Mouse (Mus musculus) neural tube, embryonic 11.5 days (tissue): Measurements from ENCODE around the gene Timm13. TPM values are rescaled to one million over a fixed set of nuclear protein-coding genes. Genes with fewer than 3 reads are reported as not detected.

ENCODE experiments used
- ATAC-seq: fragments of 200-750 bp; cut with Nextera tagmentation; 2 replicates; pipeline ENCODE4 v1.8.0; 2017; ENCODE audit warnings: moderate number of reproducible peaks, mild to moderate bottlenecking, moderate TSS enrichment, moderate library complexity; ENCODE audit not compliant: insufficient read depth, low FRiP score, low TSS enrichment
- DNase-seq: peaks from one replicate; pipeline ENCODE4 v3.0.0-alpha.2; 2015; ENCODE audit warnings: low spot score
- H3K27ac ChIP-seq: fragments of 300-500 bp; sonication (generic); 2 replicates; pipeline ENCODE4 v1.5.1; 2014; ENCODE audit warnings: low read depth, mild to moderate bottlenecking, low read length
- H3K27me3 ChIP-seq: fragments of 300-500 bp; sonication (generic); 2 replicates; pipeline ENCODE4 v1.6.1; 2014; ENCODE audit warnings: mild to moderate bottlenecking, low read length, mixed read lengths; ENCODE audit not compliant: control insufficient read depth, insufficient read depth
- H3K36me3 ChIP-seq: fragments of 300-500 bp; sonication (generic); 2 replicates; pipeline ENCODE4 v1.6.1; 2014; ENCODE audit warnings: mild to moderate bottlenecking, low read length, moderate library complexity, mixed read lengths; ENCODE audit not compliant: control insufficient read depth, insufficient read depth
- H3K4me1 ChIP-seq: fragments of 300-500 bp; sonication (generic); 2 replicates; pipeline ENCODE4 v1.6.1; 2014; ENCODE audit warnings: low read length, mixed read lengths; ENCODE audit not compliant: control insufficient read depth, insufficient read depth
- H3K4me2 ChIP-seq: fragments of 300-500 bp; sonication (generic); 2 replicates; pipeline ENCODE4 v1.6.1; 2014; ENCODE audit warnings: low read depth, mild to moderate bottlenecking, moderate library complexity
- H3K4me3 ChIP-seq: fragments of 300-500 bp; sonication (generic); 2 replicates; pipeline ENCODE4 v1.5.1; 2014; ENCODE audit warnings: low read depth, low read length
- H3K9ac ChIP-seq: fragments of 300-500 bp; sonication (generic); 2 replicates; pipeline ENCODE4 v1.6.1; 2014; ENCODE audit warnings: mild to moderate bottlenecking, low read length
- H3K9me3 ChIP-seq: fragments of 300-500 bp; sonication (generic); 2 replicates; pipeline ENCODE4 v1.6.1; 2016; ENCODE audit warnings: low read length; ENCODE audit not compliant: control insufficient read depth
- WGBS: fragments of 180-500 bp; shearing (Covaris S2); extraction: QIAGEN DNeasy Blood & Tissue Kit; methylation state at CpG from one replicate; pipeline ENCODE4 v1.1.7; 2014; 5-methylcytosine and 5-hydroxymethylcytosine counted together
- polyA plus RNA-seq: library from polyadenylated mRNA; unstranded; fragments of >200 nt; fragmentation: Nextera tagmentation; extraction: Ambion mirVana; gene quantifications from 2 replicates; pipeline ENCODE4 v1.2.1, GENCODE M21; 2014

Gene Timm13
- polyA plus RNA-seq, 1 experiment from 2014 or later: 312 TPM

DNA sequence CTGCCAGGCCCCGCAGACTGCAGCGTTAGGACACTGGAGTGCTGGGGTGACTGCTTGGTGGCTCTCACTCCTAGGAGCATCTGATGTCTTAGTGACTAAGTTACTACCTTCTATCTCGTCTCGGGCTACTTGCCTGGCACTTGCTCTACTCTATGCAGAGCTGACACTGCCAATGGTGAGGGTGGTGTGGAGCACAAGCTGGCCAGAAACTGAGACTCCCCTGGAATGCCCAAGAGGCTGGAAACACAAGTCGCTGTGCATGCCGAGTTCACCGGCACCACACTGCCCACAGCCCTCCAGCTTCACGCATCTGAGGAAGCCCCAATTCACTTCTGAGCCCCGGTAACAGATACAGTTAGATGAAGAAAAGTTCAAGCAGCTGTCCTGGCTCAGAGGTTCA, 26.7 kb downstream of the Timm13 start:
- ATAC-seq (no peak), DNase-seq (no peak)
- Histone ChIP-seq H3K9ac (no peak overlapping the region), H3K36me3 (no peaks in the 10 kb centered on the region), H3K4me1 (no peaks in the 10 kb centered on the region), H3K4me2 (no peak overlapping the region), H3K27ac (no peak overlapping the region), H3K27me3 (no peaks in the 10 kb centered on the region), H3K9me3 (no peaks in the 10 kb centered on the region), H3K4me3 (no peak overlapping the region)
- WGBS: 76% methylated on average over 9 of the region's 9 CpGs

DNA sequence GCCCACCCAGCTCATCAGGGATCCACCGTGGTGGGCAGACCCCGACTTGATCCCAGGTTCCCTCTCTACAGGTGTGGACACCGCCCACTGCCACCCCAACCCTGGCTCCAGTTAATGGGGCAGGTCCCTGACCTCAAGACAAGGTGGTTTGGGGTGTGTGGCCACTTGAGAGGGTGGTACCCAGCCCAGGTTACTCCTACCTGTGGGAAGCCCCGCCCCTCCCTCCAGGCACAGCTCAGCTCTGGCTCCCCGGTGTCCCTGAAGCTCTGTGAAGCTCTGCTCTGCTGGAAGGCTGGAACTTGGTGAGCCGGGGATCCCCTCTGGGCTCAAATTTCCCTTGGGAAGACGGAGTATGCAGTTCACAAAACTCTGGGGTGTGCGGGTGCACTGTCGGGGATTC, 29.2 kb downstream of the Timm13 start, which contains the start of gene Tmprss9:
Tmprss9 (plus strand) TSS at position 268 of the 400 bp plus-strand sequence.
- H3K27ac ChIP-seq: no peak within 1 kb of the TSS
- no peak within 1 kb of the TSS for H3K4me3 ChIP-seq
- no peak for ATAC-seq
- no peaks in the 10 kb centered on the region for H3K9me3 ChIP-seq
- no peak within 1 kb of the TSS for H3K4me2 ChIP-seq
- H3K36me3 ChIP-seq: no peaks in the 10 kb centered on the region
- H3K27me3 ChIP-seq: no peaks in the 10 kb centered on the region
- 34% methylated on average over 9 of the region's 9 CpGs for WGBS
- no peak for DNase-seq
- no peaks in the 10 kb centered on the region for H3K4me1 ChIP-seq
- H3K9ac ChIP-seq: no peak within 1 kb of the TSS

DNA sequence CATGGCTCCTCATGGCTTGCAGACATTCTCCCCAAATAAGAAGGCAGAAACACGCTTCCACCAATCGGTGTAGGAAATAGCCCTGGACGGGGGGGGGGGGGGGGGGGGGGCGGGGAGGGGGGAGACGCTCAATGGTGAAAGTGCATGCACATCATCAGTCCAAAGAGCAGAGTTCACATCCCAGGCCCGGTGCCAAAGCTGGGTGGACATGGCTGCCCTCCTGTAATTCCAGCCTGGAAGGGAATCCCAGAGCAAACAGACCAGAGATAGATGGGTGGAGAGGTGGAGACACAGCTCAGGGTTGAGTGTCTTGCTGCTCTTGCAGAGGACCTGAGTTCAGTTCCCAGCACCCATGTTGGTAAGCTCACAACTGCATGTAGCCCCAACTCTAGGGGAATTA, 29.8 kb downstream of the Timm13 start:
- H3K4me2 ChIP-seq: no peak overlapping the region
- H3K27me3 ChIP-seq: no peaks in the 10 kb centered on the region
- H3K9me3 ChIP-seq: no peaks in the 10 kb centered on the region
- no peak overlapping the region for H3K4me3 ChIP-seq
- H3K27ac ChIP-seq: no peak overlapping the region
- 83% methylated on average over 2 of the region's 6 CpGs for WGBS
- no peak for DNase-seq
- H3K9ac ChIP-seq: no peak overlapping the region
- ATAC-seq: no peak
- H3K4me1 ChIP-seq: no peaks in the 10 kb centered on the region
- no peaks in the 10 kb centered on the region for H3K36me3 ChIP-seq

DNA sequence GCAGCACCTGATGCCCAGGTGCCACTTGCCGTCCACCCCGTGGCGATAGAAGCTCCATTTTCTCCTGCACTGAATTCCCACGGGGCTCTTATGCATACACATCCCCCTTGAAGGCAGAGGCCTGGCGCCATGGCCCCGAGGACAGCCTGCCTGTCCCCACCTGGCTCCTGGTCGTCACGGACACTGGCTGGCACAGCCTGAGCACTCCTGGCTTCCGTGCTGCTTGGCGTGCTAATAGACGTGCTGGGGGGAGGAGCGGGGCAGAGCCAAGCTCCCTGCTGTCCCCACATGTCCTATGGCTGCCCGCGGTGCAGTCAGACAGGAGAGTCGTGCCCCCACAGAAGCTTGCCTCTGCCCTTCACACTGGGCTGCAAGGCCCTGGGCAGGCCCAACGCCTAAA, 36.3 kb downstream of the Timm13 start:
- DNase-seq (no peak), ATAC-seq (no peak)
- WGBS: 92% methylated on average over 16 of the region's 16 CpGs
- Histone ChIP-seq H3K4me3 (no peak overlapping the region), H3K27ac (no peak overlapping the region), H3K27me3 (no peaks in the 10 kb centered on the region), H3K9me3 (no peaks in the 10 kb centered on the region), H3K4me2 (no peak overlapping the region), H3K4me1 (no peaks in the 10 kb centered on the region), H3K9ac (no peak overlapping the region), H3K36me3 (no peaks in the 10 kb centered on the region; the same call in 1 of the 2 replicates)

DNA sequence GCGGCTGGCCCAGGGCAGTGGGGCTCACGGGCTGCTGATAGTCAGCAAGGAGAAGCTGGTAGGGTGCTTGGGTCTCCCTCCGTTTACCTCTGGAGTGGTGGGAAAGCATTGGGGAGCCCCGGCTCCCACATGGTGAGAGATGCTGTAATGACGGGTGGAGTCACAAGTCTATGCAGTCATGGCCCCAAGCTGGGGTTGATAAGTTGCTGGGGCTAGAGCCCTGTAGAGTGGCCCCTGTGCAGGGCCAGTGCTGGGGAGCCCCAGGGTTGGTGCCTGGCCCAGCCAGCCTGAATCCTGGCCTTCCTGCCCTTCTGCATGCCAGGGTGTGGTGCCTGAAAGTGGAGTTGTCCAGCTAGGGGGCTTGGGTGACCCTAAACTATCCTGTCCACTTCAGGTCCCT, 38.5 kb downstream of the Timm13 start:
- ATAC-seq: no peak
- H3K4me2 ChIP-seq: no peak overlapping the region
- no peaks in the 10 kb centered on the region; the same call in none of the 2 replicates for H3K36me3 ChIP-seq
- no peaks in the 10 kb centered on the region for H3K27me3 ChIP-seq
- H3K27ac ChIP-seq: no peak overlapping the region
- DNase-seq: no peak
- WGBS: 92% methylated on average over 5 of the region's 5 CpGs
- no peak overlapping the region for H3K4me3 ChIP-seq
- H3K4me1 ChIP-seq: peaks cover 3% of the 10 kb centered on the region; the same call in 1 of the 2 replicates
- H3K9ac ChIP-seq: no peak overlapping the region
- no peaks in the 10 kb centered on the region for H3K9me3 ChIP-seq

DNA sequence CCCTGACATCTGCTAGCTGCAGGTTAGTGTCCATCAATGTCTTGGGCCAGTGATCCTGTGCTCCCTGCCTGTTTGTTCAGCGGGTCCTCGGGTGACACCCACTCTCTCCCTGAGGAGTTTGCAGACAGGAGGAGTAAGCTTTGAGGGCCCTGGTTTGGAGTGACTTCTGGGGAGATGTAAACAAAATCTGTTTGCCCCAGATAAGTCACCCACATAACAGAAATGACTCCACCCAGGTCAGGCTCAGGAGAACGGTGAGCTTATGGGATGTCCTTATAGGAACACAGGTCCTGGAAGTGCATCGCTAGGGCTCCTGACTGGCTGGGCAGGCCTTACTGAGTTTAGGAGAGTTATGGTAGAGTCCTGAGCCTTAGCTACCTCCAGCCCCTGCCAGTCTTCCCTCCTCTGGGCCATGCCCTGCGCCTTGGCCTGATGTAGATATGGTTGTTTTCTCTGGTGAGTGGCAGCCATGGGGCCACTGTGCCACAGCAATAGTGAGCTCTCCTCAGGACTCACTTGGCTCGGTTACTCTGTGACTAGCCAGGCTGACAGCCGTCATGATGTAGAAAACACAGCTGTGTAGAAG, 42.3 kb downstream of the Timm13 start:
- peak overlapping the region; percentile 19; the same call in 1 of the 2 replicates for H3K4me2 ChIP-seq
- H3K27ac ChIP-seq: peak overlapping the region; percentile 39; the same call in 1 of the 2 replicates

DNA sequence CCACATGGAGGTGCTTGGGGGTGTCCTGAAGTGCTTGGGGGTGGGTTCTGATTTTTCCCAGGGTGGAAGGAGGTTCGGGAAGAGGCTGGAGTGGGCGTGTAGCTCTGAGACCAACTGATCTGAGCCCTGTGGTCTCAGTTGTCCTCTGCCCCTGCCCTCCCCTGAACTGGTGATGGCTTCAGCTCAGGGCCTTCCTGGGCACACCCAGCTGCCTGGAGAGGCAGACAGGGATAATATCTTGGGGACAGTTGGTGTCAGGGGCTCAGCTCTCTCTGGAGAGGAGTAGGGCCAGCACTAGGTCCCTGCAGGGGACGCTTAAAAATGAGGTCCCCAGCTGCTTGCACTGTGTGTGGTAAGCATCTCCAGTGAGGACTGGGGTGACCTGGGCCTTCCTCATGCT, 42.9 kb downstream of the Timm13 start:
- Histone ChIP-seq H3K4me3 (no peak overlapping the region), H3K9me3 (no peaks in the 10 kb centered on the region), H3K9ac (peak overlapping the region; percentile 42), H3K4me2 (peak overlapping the region; percentile 19; the same call in 1 of the 2 replicates), H3K27me3 (no peaks in the 10 kb centered on the region), H3K27ac (peak overlapping the region; percentile 39; the same call in 1 of the 2 replicates), H3K36me3 (peaks cover 3% of the 10 kb centered on the region), H3K4me1 (peaks cover 17% of the 10 kb centered on the region)
- 68% methylated on average over 3 of the region's 3 CpGs for WGBS
- DNase-seq (no peak), ATAC-seq (no peak)

More for the DNA sequence above, 42.3 kb downstream of the Timm13 start:
- WGBS: 85% methylated on average over 7 of the region's 7 CpGs
- Histone ChIP-seq H3K4me1 (peaks cover 17% of the 10 kb centered on the region), H3K4me3 (no peak overlapping the region), H3K9me3 (no peaks in the 10 kb centered on the region), H3K9ac (no peak overlapping the region; the same call in 1 of the 2 replicates), H3K27me3 (no peaks in the 10 kb centered on the region), H3K36me3 (no peaks in the 10 kb centered on the region; the same call in none of the 2 replicates)
- DNase-seq (no peak), ATAC-seq (no peak)

DNA sequence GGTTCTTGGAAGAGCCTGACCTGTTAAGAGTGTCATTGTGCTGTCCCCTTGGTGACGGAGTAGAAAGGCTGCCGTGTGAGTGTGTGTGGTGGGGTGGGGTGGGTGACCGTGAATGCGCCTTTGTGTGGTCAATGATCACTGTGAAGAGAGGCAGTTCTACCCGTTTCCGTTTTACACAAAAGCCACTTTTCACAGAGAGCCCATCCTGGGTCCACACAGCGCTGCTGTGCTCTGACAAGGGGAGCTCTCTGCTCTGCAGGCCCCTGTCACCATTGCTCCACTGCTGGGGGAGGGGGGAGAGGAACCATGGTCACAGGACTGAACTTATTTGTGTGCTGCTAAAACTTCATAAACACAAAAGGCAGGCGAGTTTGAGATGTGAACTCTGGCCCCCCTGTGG, 43.4 kb downstream of the Timm13 start:
- no peak overlapping the region for H3K4me3 ChIP-seq
- H3K9ac ChIP-seq: peak overlapping the region; percentile 42; the same call in 1 of the 2 replicates
- H3K9me3 ChIP-seq: no peaks in the 10 kb centered on the region
- H3K27me3 ChIP-seq: no peaks in the 10 kb centered on the region
- 43% methylated on average over 8 of the region's 8 CpGs for WGBS
- no peak for DNase-seq
- H3K4me2 ChIP-seq: peak overlapping the region; percentile 19; the same call in 1 of the 2 replicates
- H3K36me3 ChIP-seq: peaks cover 5% of the 10 kb centered on the region
- H3K4me1 ChIP-seq: peaks cover 17% of the 10 kb centered on the region
- peak overlapping the region; percentile 39; the same call in 1 of the 2 replicates for H3K27ac ChIP-seq
- ATAC-seq: no peak

DNA sequence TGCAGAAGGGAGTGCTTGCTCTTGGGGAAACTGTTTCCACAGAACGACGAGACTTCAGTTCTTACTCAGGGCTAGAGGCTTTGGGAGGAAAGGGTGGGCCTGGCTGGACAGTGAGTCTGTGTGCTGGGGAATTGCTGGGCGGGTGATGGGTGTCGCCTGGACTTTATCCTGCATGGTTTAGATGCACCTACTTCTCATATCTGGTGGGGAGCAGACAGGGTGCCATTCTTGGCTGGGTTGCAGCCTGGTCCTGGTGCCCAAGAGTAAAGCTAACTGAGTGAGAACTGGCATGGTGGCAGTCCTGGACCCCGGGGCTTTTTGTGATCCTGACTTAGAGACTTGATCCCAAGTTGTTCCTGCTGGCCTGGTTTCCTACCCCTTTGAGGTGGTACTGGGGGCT, 43.9 kb downstream of the Timm13 start:
- Histone ChIP-seq H3K36me3 (peaks cover 6% of the 10 kb centered on the region), H3K9ac (0 out of 2 replicates have a peak overlapping the region, but pooled peaks have one; percentile 42), H3K4me1 (peaks cover 17% of the 10 kb centered on the region), H3K4me2 (peak overlapping the region; percentile 16; the same call in 1 of the 2 replicates), H3K27ac (0 out of 2 replicates have a peak overlapping the region, but pooled peaks have one; percentile 39), H3K4me3 (no peak overlapping the region), H3K9me3 (no peaks in the 10 kb centered on the region), H3K27me3 (no peaks in the 10 kb centered on the region)
- ATAC-seq: no peak
- no peak for DNase-seq
- WGBS: 82% methylated on average over 5 of the region's 5 CpGs
